Mouse (Mus musculus) spleen, adult 2 months (tissue): ENCODE data around the gene Fitm2.

Experiments used
- CTCF ChIP-seq: fragments of 200-500 bp; IDR thresholded peaks from 2 replicates; pipeline ENCODE4 v1.5.1; 2011; ENCODE audit warnings: mild to moderate bottlenecking, inconsistent platforms; ENCODE audit not compliant: insufficient read depth, insufficient read length, insufficient replicate concordance; ENCODE audit errors: extremely low read depth
- POLR2A ChIP-seq: fragments of 200-500 bp; IDR thresholded peaks from 2 replicates; pipeline ENCODE4 v1.6.1; 2011; ENCODE audit warnings: low read depth, low read length, inconsistent platforms

DNA sequence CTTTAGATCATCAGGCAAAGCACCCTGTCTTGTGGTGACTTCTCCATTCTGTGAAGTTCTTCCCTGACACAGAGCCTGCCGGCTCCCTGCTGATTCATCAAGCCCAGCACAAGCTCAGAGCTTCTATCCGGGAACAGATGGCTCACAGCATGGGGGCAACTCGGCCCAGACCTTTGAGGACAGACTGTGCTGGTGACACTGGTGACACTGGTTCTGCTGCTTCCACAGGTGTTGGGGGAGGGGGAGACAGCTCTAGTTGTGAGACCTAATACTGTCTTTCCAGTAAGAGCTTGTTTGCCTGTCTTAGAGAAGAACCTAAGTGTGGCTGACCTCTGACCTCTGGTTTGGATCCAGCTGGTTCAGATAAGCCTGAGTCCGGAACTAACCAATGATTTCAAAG lies 38.5 kb downstream of the Fitm2 start:
- TF ChIP-seq CTCF: no peak
- TF ChIP-seq POLR2A: no peak
